Mouse (Mus musculus) induced T-regulatory cell, adult 2 months (primary cell): ENCODE results near the gene Thsd4.
"Not testable (repeated sequence)": the region's sequence is repeated elsewhere in the genome, so short reads cannot be mapped to it uniquely, and the experiment has no call there.

ENCODE experiments used
- DNase-seq: peaks from one replicate; pipeline ENCODE4 v3.0.0-alpha.2; 2012; ENCODE audit warnings: low read depth

The Thsd4 gene

GRCm38 (mm10) chr9:60307469-60307868 is 214.4 kb downstream of the Thsd4 start:
- DNase-seq, result no peak

- DNase-seq, result no peak
Measured at GRCm38 (mm10) chr9:60306241-60306640, 215.6 kb downstream of the Thsd4 start.

GRCm38 (mm10) chr9:60305204-60305840 is 216.5 kb downstream of the Thsd4 start:
- no peak for DNase-seq

- no peak for DNase-seq
Measured at GRCm38 (mm10) chr9:60296276-60296675, 225.6 kb downstream of the Thsd4 start.

- DNase-seq, result no peak
Measured at GRCm38 (mm10) chr9:60295199-60295598, 226.6 kb downstream of the Thsd4 start.

- no peak for DNase-seq
Measured at GRCm38 (mm10) chr9:60293129-60293528, 228.7 kb downstream of the Thsd4 start.

- DNase-seq, result no peak
Measured at GRCm38 (mm10) chr9:60290780-60291179, 231.1 kb downstream of the Thsd4 start.

GRCm38 (mm10) chr9:60288789-60289188 is 233.1 kb downstream of the Thsd4 start:
- no peak for DNase-seq

GRCm38 (mm10) chr9:60286390-60286789 is 235.5 kb downstream of the Thsd4 start:
- no peak for DNase-seq

- DNase-seq, result no peak
Measured at GRCm38 (mm10) chr9:60285047-60285462, 236.8 kb downstream of the Thsd4 start.

- DNase-seq, result no peak
Measured at GRCm38 (mm10) chr9:60284318-60284717, 237.5 kb downstream of the Thsd4 start.

- DNase-seq, result no peak
Measured at GRCm38 (mm10) chr9:60283546-60283945, 238.3 kb downstream of the Thsd4 start.

GRCm38 (mm10) chr9:60281281-60281680 is 240.6 kb downstream of the Thsd4 start:
- no peak for DNase-seq

- no peak for DNase-seq
Measured at GRCm38 (mm10) chr9:60280786-60281185, 241.1 kb downstream of the Thsd4 start.

GRCm38 (mm10) chr9:60279556-60279955 is 242.3 kb downstream of the Thsd4 start:
- no peak for DNase-seq

- DNase-seq, result no peak
Measured at GRCm38 (mm10) chr9:60276351-60276750, 245.5 kb downstream of the Thsd4 start.

GRCm38 (mm10) chr9:60275410-60276159 is 246.3 kb downstream of the Thsd4 start:
- DNase-seq, result no peak

GRCm38 (mm10) chr9:60274503-60274902 is 247.3 kb downstream of the Thsd4 start:
- DNase-seq, result no peak

GRCm38 (mm10) chr9:60272345-60272744 is 249.5 kb downstream of the Thsd4 start:
- not testable (repeated sequence) for DNase-seq

- no peak for DNase-seq
Measured at GRCm38 (mm10) chr9:60271940-60272339, 249.9 kb downstream of the Thsd4 start.

- DNase-seq, result no peak
Measured at GRCm38 (mm10) chr9:60269807-60270206, 252.0 kb downstream of the Thsd4 start.

- no peak for DNase-seq
Measured at GRCm38 (mm10) chr9:60267273-60267626, 254.6 kb downstream of the Thsd4 start.

- DNase-seq, result no peak
Measured at GRCm38 (mm10) chr9:60266583-60267272, 255.1 kb downstream of the Thsd4 start.
